Mouse (Mus musculus): ENCODE measurements around the gene Zfp772.
"Not testable (repeated sequence)": the region's sequence is repeated elsewhere in the genome, so short reads cannot be mapped to it uniquely, and the experiment has no call there.

Gene Zfp772

DNA sequence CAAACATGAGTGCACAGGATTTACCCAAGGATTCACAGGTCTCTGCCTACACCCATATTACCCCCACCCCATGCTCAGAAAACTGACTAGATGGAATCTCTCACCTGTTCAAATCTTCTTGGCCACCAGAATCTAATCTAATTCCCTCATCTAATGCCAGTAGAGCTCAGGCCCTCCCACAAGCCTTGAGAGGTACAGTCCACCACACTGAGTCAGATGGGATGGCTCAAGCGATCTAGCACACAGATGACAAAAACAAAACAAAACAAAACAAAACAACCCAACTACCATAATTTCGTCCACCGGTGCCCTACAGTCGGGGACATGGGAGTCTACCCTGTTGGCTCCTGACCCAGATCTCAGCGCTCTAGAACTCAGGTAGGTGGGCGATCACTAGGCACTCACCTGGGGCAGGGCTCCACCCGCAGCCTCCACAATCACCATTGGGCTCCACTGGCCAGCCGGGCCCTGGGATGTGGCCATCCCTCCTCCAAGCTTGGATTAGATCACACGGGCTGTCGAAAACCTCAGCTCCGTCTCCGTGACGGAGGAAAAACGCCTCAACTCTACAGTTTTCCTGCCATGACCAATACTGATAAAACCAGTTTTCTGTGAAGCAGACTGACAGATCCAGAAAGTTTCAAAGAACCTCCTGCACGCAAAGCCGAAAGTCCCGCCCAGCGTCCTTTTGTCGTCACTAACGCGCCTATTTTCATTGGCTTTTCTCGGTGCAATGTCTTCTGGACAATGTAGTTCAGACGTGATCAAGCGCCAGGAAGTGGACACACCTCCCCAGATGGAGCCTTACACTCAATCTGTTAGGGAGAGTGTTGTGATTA is at the start of gene Zfp772:
Zfp772 (minus strand) TSS at position 686 of the 839 bp plus-strand sequence.
- DNase-seq, result peak; percentile 53 to 56

DNA sequence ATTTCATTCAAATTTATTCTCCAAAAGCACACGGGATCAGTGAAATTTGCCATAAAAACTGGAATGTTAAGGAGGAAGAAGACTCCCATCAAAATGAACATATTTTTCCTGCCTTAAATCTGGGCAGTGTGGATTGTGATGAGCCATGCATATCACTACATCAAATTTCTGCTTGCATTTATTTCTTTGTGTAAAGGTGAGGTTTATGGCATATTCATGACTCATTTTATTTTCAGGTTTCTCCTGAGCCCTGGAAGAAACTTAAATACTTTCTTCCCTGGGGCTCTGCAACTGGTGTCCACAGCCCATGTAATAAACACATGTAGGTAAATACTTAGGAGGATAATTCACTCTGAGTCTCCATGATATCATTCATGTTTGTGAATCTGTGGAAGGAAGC is 37.4 kb upstream of the Zfp772 start, which contains the start of gene Vmn2r29:
Vmn2r29 (minus strand) TSS at position 101 of the 400 bp plus-strand sequence.
- DNase-seq, result not testable (repeated sequence)

GRCm38 (mm10) chr7:7188191-7188942 is 21.4 kb downstream of the Zfp772 start:
- peak; percentile 83 to 88 for DNase-seq

GRCm38 (mm10) chr7:7187417-7188190 is 22.2 kb downstream of the Zfp772 start:
- no peak for DNase-seq

DNA sequence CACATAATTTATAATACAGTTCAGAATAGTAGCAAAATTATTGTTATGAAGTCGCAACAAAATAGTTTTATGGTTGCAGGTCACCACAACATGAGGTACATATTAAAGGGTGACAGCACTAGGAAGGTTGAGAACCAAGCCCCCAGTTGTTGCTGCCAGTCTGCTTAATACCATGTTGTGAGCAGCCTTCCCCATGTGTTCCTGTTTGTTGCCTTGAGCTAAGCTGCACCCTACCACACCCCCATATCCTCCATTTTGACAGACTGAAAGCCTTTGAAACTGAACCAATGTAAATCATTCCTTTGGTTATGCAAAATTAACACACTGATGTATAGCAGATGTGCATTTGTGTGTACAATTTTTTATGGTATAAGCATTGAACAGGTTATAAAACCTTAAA is 23.9 kb downstream of the Zfp772 start:
- DNase-seq, result no peak

DNA sequence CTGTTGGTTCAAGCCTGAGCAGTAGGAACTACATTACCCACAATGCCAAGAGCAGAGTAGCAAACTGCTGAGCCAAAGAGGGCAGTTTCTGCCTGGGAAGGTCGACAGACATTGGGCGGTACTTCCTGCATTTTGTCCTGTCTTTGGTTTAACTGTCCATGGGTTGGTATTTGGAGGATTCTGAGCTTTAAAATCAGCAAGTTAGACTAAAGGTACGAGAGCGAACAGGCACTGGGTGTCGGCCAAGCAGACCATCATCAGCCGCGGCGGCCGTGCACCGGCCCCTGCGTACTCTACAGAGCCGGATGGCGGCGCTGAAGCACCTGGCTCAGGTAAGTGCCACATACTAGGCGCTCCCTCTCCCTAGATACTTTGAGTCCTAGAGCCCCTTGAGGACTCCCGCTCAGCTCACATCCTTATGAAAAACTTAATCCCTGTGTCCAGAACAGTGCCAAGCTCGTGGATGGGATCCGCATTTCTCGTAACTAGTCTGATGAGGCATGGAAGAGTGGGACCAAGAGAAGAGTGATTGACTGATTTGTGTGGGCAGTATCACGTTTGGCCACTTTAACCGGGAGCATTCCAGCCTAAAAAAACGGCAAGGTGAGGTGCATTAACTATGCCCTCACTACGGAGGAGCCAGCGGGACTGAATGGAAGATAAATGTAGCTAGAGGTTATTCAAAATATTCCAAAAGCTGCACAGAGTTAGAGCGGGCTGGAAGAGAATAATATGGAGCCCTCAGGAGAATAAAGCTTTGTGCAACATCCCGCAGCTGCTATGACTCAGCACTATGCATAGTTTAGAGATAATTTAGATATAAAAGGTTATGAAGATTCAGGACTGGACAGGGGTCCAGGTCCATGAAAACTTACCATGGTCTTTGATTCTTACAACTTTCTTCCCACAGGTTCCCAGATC is 38.3 kb downstream of the Zfp772 start, which contains the start of gene Zfp418:
Zfp418 (plus strand) TSS at position 104 of the 921 bp plus-strand sequence.
- DNase-seq, result peak; percentile 71

All from cerebellum, postnatal 25 days (tissue).